Mouse (Mus musculus) MEL (cell line): ENCODE results near the gene Rsph1. TPM values are rescaled to one million over a fixed set of nuclear protein-coding genes. Genes with fewer than 3 reads are reported as not detected.

ENCODE experiments used
- DNase-seq: peaks from one replicate; pipeline ENCODE4 v3.0.0; 2011; ENCODE audit warnings: low read depth, low spot score
- H3K27ac ChIP-seq: 2 replicates; pipeline ENCODE4 v1.5.1; 2012; ENCODE audit warnings: low read depth, mild to moderate bottlenecking, control low read depth, low read length, moderate library complexity; ENCODE audit not compliant: control insufficient read depth
- H3K27me3 ChIP-seq, 2 experiments: fragments of 150-350 bp in 1 of 2; sonication (generic) in 1 of 2; 2 replicates each; pipeline ENCODE4 v1.6.1; 2012; ENCODE audit warnings: low read length in 2 of 2, mild to moderate bottlenecking in 2 of 2, improper control_type of control experiment in 1 of 2, moderate library complexity in 1 of 2; ENCODE audit not compliant: insufficient read depth in 2 of 2, control insufficient read depth in 1 of 2
- H3K36me3 ChIP-seq, 2 experiments: 2 replicates each; pipeline ENCODE4 v1.6.1; 2012 to 2014; ENCODE audit warnings: low read length in 2 of 2, improper control_type of control experiment in 1 of 2, inconsistent platforms in 1 of 2, mild to moderate bottlenecking in 1 of 2; ENCODE audit not compliant: insufficient read depth in 2 of 2, control insufficient read depth in 1 of 2
- H3K4me1 ChIP-seq, 2 experiments: fragments of 150-350 bp in 1 of 2; sonication (generic) in 1 of 2; 2 replicates each; pipeline ENCODE4 v1.6.1; 2012; ENCODE audit warnings: low read length in 2 of 2, improper control_type of control experiment in 1 of 2, mild to moderate bottlenecking in 1 of 2; ENCODE audit not compliant: insufficient read depth in 2 of 2, control insufficient read depth in 1 of 2
- H3K4me3 ChIP-seq, 2 experiments: fragments of 150-350 bp in 1 of 2; sonication (generic) in 1 of 2; 2 replicates each; pipeline ENCODE4 v1.5.1; 2012; ENCODE audit warnings: low read depth in 2 of 2, low read length in 2 of 2, mild to moderate bottlenecking in 2 of 2, moderate library complexity in 2 of 2, control low read depth in 1 of 2, improper control_type of control experiment in 1 of 2; ENCODE audit not compliant: control insufficient read depth in 1 of 2, insufficient read depth in 1 of 2
- H3K79me2 ChIP-seq: 2 replicates; pipeline ENCODE4 v1.6.1; 2012; ENCODE audit warnings: mild to moderate bottlenecking, low read length, moderate library complexity; ENCODE audit not compliant: control insufficient read depth, poor library complexity, insufficient read depth
- H3K9ac ChIP-seq: 2 replicates; pipeline ENCODE4 v1.6.1; 2012; ENCODE audit warnings: low read depth, mild to moderate bottlenecking, control low read depth, low read length, moderate library complexity; ENCODE audit not compliant: control insufficient read depth, poor library complexity, severe bottlenecking
- H3K9me3 ChIP-seq: fragments of 150-350 bp; sonication (generic); replicated peaks from 2 replicates; pipeline ENCODE4 v1.6.1; 2012; ENCODE audit warnings: mild to moderate bottlenecking, low read length, improper control_type of control experiment, moderate library complexity; ENCODE audit not compliant: insufficient read depth
- CHD1 ChIP-seq: IDR thresholded peaks from 2 replicates; pipeline ENCODE4 v1.6.1; 2012; ENCODE audit warnings: low read depth, mild to moderate bottlenecking, inconsistent platforms, low read length, improper control_type of control experiment
- CHD2 ChIP-seq: IDR thresholded peaks from 2 replicates; pipeline ENCODE4 v1.6.1; 2011; ENCODE audit warnings: low read length, improper control_type of control experiment
- CTCF ChIP-seq, 3 experiments: IDR thresholded peaks in 2 of 3; conservative IDR thresholded peaks in 1 of 3; 2 replicates each; pipeline ENCODE4 v1.5.1; 2011 to 2012; ENCODE audit warnings: low read length in 3 of 3, low read depth in 2 of 3, mild to moderate bottlenecking in 2 of 3, improper control_type of control experiment in 1 of 3, inconsistent platforms in 1 of 3, mixed read lengths in 1 of 3, moderate library complexity in 1 of 3; ENCODE audit not compliant: control insufficient read depth in 1 of 3, insufficient read depth in 1 of 3, poor library complexity in 1 of 3, severe bottlenecking in 1 of 3
- E2F4 ChIP-seq: IDR thresholded peaks from 2 replicates; pipeline ENCODE4 v1.6.1; 2011; ENCODE audit warnings: low read depth, low read length, improper control_type of control experiment, borderline replicate concordance
- ELF1 ChIP-seq: IDR thresholded peaks from 2 replicates; pipeline ENCODE4 v1.6.1; 2014; ENCODE audit warnings: low read depth, mild to moderate bottlenecking, inconsistent platforms, low read length, improper control_type of control experiment, moderate library complexity
- EP300 ChIP-seq, 2 experiments: IDR thresholded peaks; 2 replicates each; pipeline ENCODE4 v1.6.1; 2011; ENCODE audit warnings: improper control_type of control experiment in 2 of 2, low read length in 2 of 2, low read depth in 1 of 2, mild to moderate bottlenecking in 1 of 2
- ETS1 ChIP-seq: IDR thresholded peaks from 2 replicates; pipeline ENCODE4 v1.6.1; 2012; ENCODE audit warnings: low read depth, mild to moderate bottlenecking, inconsistent platforms, low read length, improper control_type of control experiment, moderate library complexity
- GABPA ChIP-seq: IDR thresholded peaks from 2 replicates; pipeline ENCODE4 v1.6.1; 2012; ENCODE audit warnings: low read depth, mild to moderate bottlenecking, inconsistent platforms, low read length, improper control_type of control experiment, moderate library complexity
- GATA1 ChIP-seq: IDR thresholded peaks from 2 replicates; pipeline ENCODE4 v1.6.1; 2011; ENCODE audit warnings: low read depth, low read length, improper control_type of control experiment
- HCFC1 ChIP-seq: IDR thresholded peaks from 2 replicates; pipeline ENCODE4 v1.6.1; 2012; ENCODE audit warnings: low read depth, mild to moderate bottlenecking, inconsistent platforms, low read length, improper control_type of control experiment, moderate library complexity
- KAT2A ChIP-seq: conservative IDR thresholded peaks from 2 replicates; pipeline ENCODE4 v1.6.1; 2012; ENCODE audit warnings: low read depth, low read length, improper control_type of control experiment, inconsistent platforms
- MAX ChIP-seq: IDR thresholded peaks from 2 replicates; pipeline ENCODE4 v1.6.1; 2011; ENCODE audit warnings: low read length, improper control_type of control experiment
- MEF2A ChIP-seq: IDR thresholded peaks from 2 replicates; pipeline ENCODE4 v1.6.1; 2014; ENCODE audit warnings: low read depth, mild to moderate bottlenecking, inconsistent platforms, low read length, improper control_type of control experiment; ENCODE audit not compliant: poor library complexity, insufficient replicate concordance, severe bottlenecking; ENCODE audit errors: extremely low read depth
- MYB ChIP-seq: IDR thresholded peaks from 2 replicates; pipeline ENCODE4 v1.6.1; 2011; ENCODE audit warnings: mild to moderate bottlenecking, low read depth, low read length, improper control_type of control experiment
- MYC ChIP-seq: IDR thresholded peaks from 2 replicates; pipeline ENCODE4 v1.6.1; 2011; ENCODE audit warnings: low read depth, mild to moderate bottlenecking, low read length, improper control_type of control experiment, moderate library complexity
- POLR2A ChIP-seq, 2 experiments: IDR thresholded peaks; 2 replicates each; pipeline ENCODE4 v1.6.1; 2011 to 2012; ENCODE audit warnings: low read length in 2 of 2, mild to moderate bottlenecking in 2 of 2, control low read depth in 1 of 2, improper control_type of control experiment in 1 of 2, low read depth in 1 of 2, moderate library complexity in 1 of 2; ENCODE audit not compliant: control insufficient read depth in 1 of 2, insufficient read depth in 1 of 2, poor library complexity in 1 of 2
- RCOR1 ChIP-seq: IDR thresholded peaks from 2 replicates; pipeline ENCODE4 v1.6.1; 2012; ENCODE audit warnings: low read depth, mild to moderate bottlenecking, inconsistent platforms, low read length, improper control_type of control experiment
- SIN3A ChIP-seq: IDR thresholded peaks from 2 replicates; pipeline ENCODE4 v1.6.1; 2012; ENCODE audit warnings: low read length, improper control_type of control experiment, inconsistent platforms
- SMC3 ChIP-seq: IDR thresholded peaks from 2 replicates; pipeline ENCODE4 v1.6.1; 2011; ENCODE audit warnings: low read depth, low read length, improper control_type of control experiment
- TBP ChIP-seq: IDR thresholded peaks from 2 replicates; pipeline ENCODE4 v1.8.0; 2011; ENCODE audit warnings: low read depth, low read length, improper control_type of control experiment
- TCF12 ChIP-seq: IDR thresholded peaks from 2 replicates; pipeline ENCODE4 v1.6.1; 2014; ENCODE audit warnings: low read depth, mild to moderate bottlenecking, inconsistent platforms, low read length, improper control_type of control experiment, moderate library complexity
- UBTF ChIP-seq: IDR thresholded peaks from 2 replicates; pipeline ENCODE4 v1.6.1; 2012; ENCODE audit warnings: low read depth, mild to moderate bottlenecking, inconsistent platforms, low read length, improper control_type of control experiment, moderate library complexity, borderline replicate concordance; ENCODE audit not compliant: insufficient read depth
- USF2 ChIP-seq, 2 experiments: IDR thresholded peaks; 2 replicates each; pipeline ENCODE4 v1.6.1; 2011 to 2012; ENCODE audit warnings: improper control_type of control experiment in 2 of 2, low read length in 2 of 2, borderline replicate concordance in 1 of 2, inconsistent platforms in 1 of 2, low read depth in 1 of 2, mild to moderate bottlenecking in 1 of 2; ENCODE audit not compliant: insufficient read depth in 1 of 2
- ZMIZ1 ChIP-seq: IDR thresholded peaks from 2 replicates; pipeline ENCODE4 v1.6.1; 2012; ENCODE audit warnings: low read depth, mild to moderate bottlenecking, inconsistent platforms, low read length, improper control_type of control experiment, moderate library complexity
- ZNF384 ChIP-seq: IDR thresholded peaks from 2 replicates; pipeline ENCODE4 v1.6.1; 2012; ENCODE audit warnings: low read depth, mild to moderate bottlenecking, inconsistent platforms, low read length, improper control_type of control experiment
- polyA plus RNA-seq, 2 experiments: library from polyadenylated mRNA; stranded (reverse) in 1 of 2; unstranded in 1 of 2; fragments of >175 nt in 1 of 2; fragments of >200 nt in 1 of 2; gene quantifications; 2 replicates each; pipeline versions ENCODE4 v1.2.1 to v1.2.4; 2012; ENCODE audit warnings: low replicate concordance in 2 of 2, low read depth in 1 of 2; ENCODE audit not compliant: insufficient read length in 2 of 2, insufficient read depth in 1 of 2, missing spikeins in 1 of 2
- total RNA-seq: library from RNA; depleted of rRNA; stranded (reverse); fragments of 300-350 nt; gene quantifications from 2 replicates; pipeline ENCODE4 v1.2.3, GENCODE M21; 2012

The Rsph1 gene
- total and polyA plus RNA-seq, 3 experiments = 1.3 to 3.6 TPM; not detected in 1

- peaks cover 0 to 5% of the 10 kb centered on the region in 2 experiments; a peak in 2 of 4 replicates for H3K4me1 ChIP-seq
- H3K9me3 ChIP-seq = no peaks in the 10 kb centered on the region
- TF ChIP-seq KAT2A = no peak
- TF ChIP-seq ETS1 = no peak
- TF ChIP-seq HCFC1 = no peak
- TF ChIP-seq MEF2A = no peak
- no peak for TF ChIP-seq CHD1
- TF ChIP-seq TCF12 = no peak
- TF ChIP-seq USF2 (IDR thresholded peaks at IDR 0.05; ENCODE audit: borderline replicate concordance in 1 of 2, insufficient read depth in 1 of 2, low read depth in 1 of 2, low read length in 2 of 2) = no peak
- no peak for TF ChIP-seq MYC
- no peak for TF ChIP-seq RCOR1
- TF ChIP-seq TBP = no peak
- TF ChIP-seq GATA1 = no peak
- no peak for TF ChIP-seq CHD2
- TF ChIP-seq E2F4 = no peak
- TF ChIP-seq MYB = no peak
- H3K36me3 ChIP-seq = no peaks in the 10 kb centered on the region
- H3K9ac ChIP-seq = no peak overlapping the region
- DNase-seq = no peak
- H3K4me3 ChIP-seq = no peak overlapping the region
- no peaks in the 10 kb centered on the region for H3K79me2 ChIP-seq
- H3K27me3 ChIP-seq = no peaks in the 10 kb centered on the region; a peak in 1 of 4 replicates
- H3K27ac ChIP-seq = no peak overlapping the region
Measured at GRCm38 (mm10) chr17:31263770-31264169, 13.4 kb downstream of the Rsph1 start.

- Histone ChIP-seq H3K27ac (no peak overlapping the region), H3K9ac (no peak overlapping the region), H3K9me3 (no peaks in the 10 kb centered on the region), H3K36me3 (no peaks in the 10 kb centered on the region), H3K4me3 (no peak overlapping the region), H3K79me2 (no peaks in the 10 kb centered on the region), H3K4me1 (peaks cover 0 to 5% of the 10 kb centered on the region in 2 experiments; a peak in 2 of 4 replicates), H3K27me3 (no peaks in the 10 kb centered on the region; a peak in 1 of 4 replicates)
- DNase-seq = no peak
- TF ChIP-seq CHD2 (no peak), TCF12 (no peak), ELF1 (no peak), UBTF (no peak), USF2 (IDR thresholded peaks at IDR 0.05; ENCODE audit: borderline replicate concordance in 1 of 2, insufficient read depth in 1 of 2, low read depth in 1 of 2, low read length in 2 of 2) (no peak), MEF2A (no peak), POLR2A (IDR thresholded peaks at IDR 0.05; ENCODE audit: control insufficient read depth in 1 of 2, insufficient read depth in 1 of 2, low read depth in 1 of 2, low read length in 2 of 2, poor library complexity in 1 of 2) (no peak), SIN3A (no peak), ZNF384 (no peak), ZMIZ1 (no peak), GABPA (no peak), SMC3 (no peak), CTCF (IDR thresholded peaks at IDR 0.05 in 2 of 3, conservative IDR thresholded peaks at IDR 0.05 in 1 of 3; ENCODE audit: control insufficient read depth in 1 of 3, insufficient read depth in 1 of 3, low read depth in 2 of 3, low read length in 3 of 3, poor library complexity in 1 of 3, severe bottlenecking in 1 of 3) (no peak), CHD1 (no peak), TBP (no peak), MAX (no peak), RCOR1 (no peak), EP300 (IDR thresholded peaks at IDR 0.05; ENCODE audit: low read depth in 1 of 2, low read length in 2 of 2) (no peak)
Measured at GRCm38 (mm10) chr17:31262715-31263114, 14.5 kb downstream of the Rsph1 start.
